Mouse (Mus musculus) lung, embryonic 14.5 days (tissue): ENCODE results near the gene Crybb2. TPM values are rescaled to one million over a fixed set of nuclear protein-coding genes. Genes with fewer than 3 reads are reported as not detected.

Experiments used
- ATAC-seq: fragments of 200-750 bp; cut with Nextera tagmentation; 2 replicates; pipeline ENCODE4 v1.8.0; 2017; ENCODE audit warnings: mild to moderate bottlenecking, moderate TSS enrichment, moderate library complexity; ENCODE audit not compliant: insufficient read depth
- DNase-seq: peaks from one replicate; pipeline ENCODE4 v3.0.0-alpha.2; 2015
- H3K27ac ChIP-seq: fragments of 300-500 bp; sonication (generic); 2 replicates; pipeline ENCODE4 v1.5.1; 2014; ENCODE audit warnings: low read depth, mild to moderate bottlenecking, moderate library complexity
- H3K27me3 ChIP-seq: fragments of 300-500 bp; sonication (generic); 2 replicates; pipeline ENCODE4 v1.6.1; 2014; ENCODE audit warnings: low read length, control low read depth; ENCODE audit not compliant: insufficient read depth
- H3K36me3 ChIP-seq: fragments of 300-500 bp; sonication (generic); 2 replicates; pipeline ENCODE4 v1.6.1; 2014; ENCODE audit warnings: control low read depth; ENCODE audit not compliant: insufficient read depth
- H3K4me1 ChIP-seq: fragments of 300-500 bp; sonication (generic); 2 replicates; pipeline ENCODE4 v1.6.1; 2014; ENCODE audit warnings: antibody characterized with exemption, control low read depth; ENCODE audit not compliant: insufficient read depth
- H3K4me2 ChIP-seq: fragments of 300-500 bp; sonication (generic); 2 replicates; pipeline ENCODE4 v1.6.1; 2014; ENCODE audit warnings: mild to moderate bottlenecking
- H3K4me3 ChIP-seq: fragments of 300-500 bp; sonication (generic); 2 replicates; pipeline ENCODE4 v1.5.1; 2014; ENCODE audit warnings: low read depth, low read length
- H3K9ac ChIP-seq: fragments of 300-500 bp; sonication (generic); 2 replicates; pipeline ENCODE4 v1.6.1; 2014
- H3K9me3 ChIP-seq: fragments of 300-500 bp; sonication (generic); 2 replicates; pipeline ENCODE4 v1.6.1; 2016; ENCODE audit warnings: low read depth, low read length, control low read depth
- CTCF ChIP-seq: IDR thresholded peaks from 2 replicates; pipeline ENCODE4 v1.5.1; 2016; ENCODE audit warnings: antibody characterized with exemption, low read depth
- WGBS: fragments of 180-500 bp; shearing (Covaris S2); extraction: QIAGEN DNeasy Blood & Tissue Kit; methylation state at CpG from one replicate; pipeline ENCODE4 v1.1.7; 2014; 5-methylcytosine and 5-hydroxymethylcytosine counted together
- polyA plus RNA-seq: library from polyadenylated mRNA; unstranded; fragments of >200 nt; fragmentation: Nextera tagmentation; extraction: Ambion mirVana; gene quantifications from 2 replicates; pipeline ENCODE4 v1.2.1, GENCODE M21; 2014

The Crybb2 gene
- polyA plus RNA-seq, 1 experiment from 2014 or later: not detected

DNA sequence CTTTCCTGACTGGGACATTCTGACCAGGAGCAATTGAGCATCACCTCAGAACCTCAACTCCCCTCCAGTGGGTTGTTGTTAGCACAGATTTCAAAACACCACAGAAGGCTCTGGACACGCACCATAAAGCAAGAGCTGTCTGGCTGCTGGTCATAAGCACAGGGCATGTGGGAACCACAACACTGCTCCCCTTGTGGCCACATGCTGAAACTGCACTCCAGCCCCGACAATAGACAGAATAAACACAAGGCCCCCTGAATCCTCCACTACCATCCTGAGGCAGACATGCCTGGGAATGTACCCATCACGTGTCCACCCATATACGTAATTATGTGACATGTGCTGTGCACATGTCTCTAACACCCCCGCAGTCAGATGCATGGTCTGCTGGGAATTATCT lies 21.2 kb upstream of the Crybb2 start:
- WGBS: 56% methylated on average over 5 of the region's 5 CpGs
- peak; percentile 76 for DNase-seq

DNA sequence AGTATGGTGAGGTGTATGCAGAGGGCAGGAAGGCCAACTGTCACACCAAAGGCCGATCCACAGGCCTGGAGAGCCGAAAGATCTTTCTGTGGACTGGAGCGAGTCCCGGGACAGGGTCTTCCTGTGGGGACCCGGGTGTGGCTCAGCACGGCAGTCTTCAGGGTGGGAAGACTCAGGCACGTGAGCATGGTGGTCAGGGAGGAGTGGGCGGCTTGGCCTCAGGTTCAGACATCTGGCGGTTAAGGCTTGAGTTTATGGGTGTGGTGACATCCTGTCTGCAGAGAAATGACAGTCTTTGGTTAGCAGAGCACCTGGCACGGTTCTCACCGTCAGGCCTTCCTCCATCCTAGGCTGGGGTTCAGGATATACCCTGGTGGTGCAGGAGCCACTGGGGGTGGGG lies 20.8 kb upstream of the Crybb2 start:
- no peak for TF ChIP-seq CTCF

More for the DNA sequence above, 21.2 kb upstream of the Crybb2 start:
- 0 out of 2 replicates have a peak, but pooled peaks have one; percentile 13 for ATAC-seq
- Histone ChIP-seq H3K4me3 (no peak overlapping the region), H3K27me3 (no peaks in the 10 kb centered on the region), H3K27ac (no peak overlapping the region), H3K36me3 (peaks cover 23% of the 10 kb centered on the region; the same call in 1 of the 2 replicates), H3K9me3 (no peaks in the 10 kb centered on the region), H3K4me2 (no peak overlapping the region), H3K4me1 (no peaks in the 10 kb centered on the region; the same call in 1 of the 2 replicates), H3K9ac (no peak overlapping the region)
- TF ChIP-seq CTCF: peak; percentile 86

DNA sequence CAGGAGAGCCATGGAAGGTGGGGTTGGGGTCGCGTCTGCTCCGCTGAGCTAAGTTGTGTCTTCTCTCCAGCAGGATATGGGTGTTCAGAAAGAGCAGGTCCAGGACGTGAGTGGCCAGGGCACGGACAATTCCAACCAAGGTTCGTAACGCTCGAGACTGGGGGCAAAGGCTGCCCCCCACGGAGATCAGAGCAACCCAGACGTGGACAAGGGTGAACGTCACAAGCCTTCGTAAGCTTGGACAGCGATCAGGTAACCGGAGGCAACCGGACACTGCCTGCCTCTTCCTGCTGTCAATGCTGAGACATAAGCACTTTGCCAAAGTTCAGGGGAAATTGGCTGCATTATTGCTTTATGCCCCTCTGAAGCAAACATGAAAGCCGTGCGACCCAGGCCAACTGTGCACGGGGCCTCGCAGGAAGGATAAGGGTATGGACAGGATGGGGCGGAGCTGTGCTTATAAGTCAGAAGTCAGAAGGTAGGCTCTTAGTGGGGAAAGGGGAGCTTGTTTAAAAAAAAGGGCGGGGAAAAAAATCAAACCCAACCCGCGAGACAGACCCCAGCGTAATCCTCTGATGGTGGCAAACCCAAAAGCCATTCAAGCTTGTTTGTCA lies 20.3 kb upstream of the Crybb2 start:
- H3K27ac ChIP-seq: no peak overlapping the region
- no peak for TF ChIP-seq CTCF
- WGBS: 87% methylated on average over 24 of the region's 24 CpGs
- peaks cover 23% of the 10 kb centered on the region; the same call in 1 of the 2 replicates for H3K36me3 ChIP-seq
- no peaks in the 10 kb centered on the region; the same call in 1 of the 2 replicates for H3K4me1 ChIP-seq
- H3K9ac ChIP-seq: no peak overlapping the region
- H3K4me3 ChIP-seq: no peak overlapping the region
- ATAC-seq (no peak), DNase-seq (no peak)
- no peaks in the 10 kb centered on the region for H3K9me3 ChIP-seq
- H3K4me2 ChIP-seq: no peak overlapping the region
- no peaks in the 10 kb centered on the region for H3K27me3 ChIP-seq

More for the DNA sequence above, 20.8 kb upstream of the Crybb2 start:
- Histone ChIP-seq H3K4me1 (no peaks in the 10 kb centered on the region; the same call in 1 of the 2 replicates), H3K36me3 (peaks cover 23% of the 10 kb centered on the region; the same call in 1 of the 2 replicates), H3K4me3 (no peak overlapping the region), H3K9me3 (no peaks in the 10 kb centered on the region), H3K4me2 (no peak overlapping the region), H3K9ac (no peak overlapping the region), H3K27me3 (no peaks in the 10 kb centered on the region), H3K27ac (no peak overlapping the region)
- 81% methylated on average over 11 of the region's 11 CpGs for WGBS
- ATAC-seq: no peak
- DNase-seq: no peak

DNA sequence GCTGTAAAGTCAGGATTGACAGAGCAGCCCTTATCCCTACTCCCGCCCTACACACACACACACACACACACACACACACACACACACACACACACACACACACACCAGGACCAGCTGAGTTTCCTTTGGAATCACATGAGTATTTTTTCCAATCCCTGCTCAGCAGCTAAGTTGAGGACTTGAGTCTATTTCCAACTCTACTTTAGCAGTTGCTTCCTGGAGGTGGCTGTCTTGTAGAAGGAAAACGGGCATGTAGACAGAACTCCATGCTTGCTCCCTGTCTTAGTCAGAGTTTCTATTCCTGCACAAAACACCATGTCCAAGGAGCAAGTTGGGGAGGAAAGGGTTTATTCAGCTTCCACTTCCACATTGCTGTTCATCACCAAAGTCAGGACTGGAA lies 17.5 kb upstream of the Crybb2 start:
- H3K27me3 ChIP-seq: no peaks in the 10 kb centered on the region
- no peaks in the 10 kb centered on the region for H3K9me3 ChIP-seq
- H3K4me2 ChIP-seq: no peak overlapping the region
- no peak overlapping the region for H3K9ac ChIP-seq
- H3K36me3 ChIP-seq: peaks cover 15% of the 10 kb centered on the region; the same call in 1 of the 2 replicates
- ATAC-seq: no peak
- TF ChIP-seq CTCF: no peak
- WGBS: 75% methylated on average over 2 of the region's 2 CpGs
- no peaks in the 10 kb centered on the region; the same call in 1 of the 2 replicates for H3K4me1 ChIP-seq
- no peak for DNase-seq
- H3K27ac ChIP-seq: no peak overlapping the region
- H3K4me3 ChIP-seq: no peak overlapping the region

DNA sequence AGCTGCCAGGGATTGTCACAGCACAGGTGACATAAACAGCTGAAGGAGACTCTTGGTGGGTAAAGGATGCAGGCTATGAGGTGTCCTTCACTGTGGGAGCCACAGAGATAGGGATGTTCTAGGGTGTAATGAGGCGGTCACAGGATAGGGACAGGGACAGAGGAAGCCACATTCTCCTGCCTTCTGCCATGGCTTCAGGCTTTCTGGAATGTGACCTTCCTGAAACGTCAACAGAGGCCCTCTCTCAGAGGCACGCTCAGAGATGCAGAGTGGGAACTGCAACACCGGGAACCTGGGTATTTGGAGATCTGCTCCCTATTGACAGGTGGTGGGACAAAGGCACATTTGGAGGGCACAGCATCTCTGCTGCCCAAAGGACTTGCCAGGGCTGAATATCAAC lies 17.1 kb upstream of the Crybb2 start:
- 36% methylated on average over 4 of the region's 4 CpGs for WGBS
- DNase-seq: no peak

DNA sequence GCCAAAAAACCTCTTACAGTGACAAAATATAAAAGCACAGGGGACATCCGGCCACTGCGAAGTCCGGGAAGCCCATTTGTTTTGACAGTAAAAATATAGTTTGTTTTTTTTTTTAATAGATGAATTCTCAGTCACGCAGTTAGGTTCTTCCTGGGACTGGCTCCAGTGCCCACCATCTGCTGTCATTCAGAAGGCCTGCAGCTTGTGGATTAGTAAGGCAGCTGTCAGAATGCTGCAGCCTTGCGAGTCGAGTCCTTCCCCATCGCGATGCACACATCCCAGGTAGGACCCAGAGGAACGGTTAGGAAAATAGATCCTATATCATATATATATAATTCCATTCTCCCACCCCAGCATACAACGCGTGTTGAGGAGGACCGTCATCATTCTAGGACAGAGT lies 16.5 kb upstream of the Crybb2 start:
- WGBS: 63% methylated on average over 12 of the region's 12 CpGs
- TF ChIP-seq CTCF: no peak
- Histone ChIP-seq H3K9me3 (no peaks in the 10 kb centered on the region), H3K4me2 (no peak overlapping the region), H3K9ac (no peak overlapping the region), H3K4me1 (no peaks in the 10 kb centered on the region; the same call in 1 of the 2 replicates), H3K27me3 (no peaks in the 10 kb centered on the region), H3K27ac (no peak overlapping the region), H3K4me3 (no peak overlapping the region), H3K36me3 (peaks cover 12% of the 10 kb centered on the region; the same call in 1 of the 2 replicates)
- no peak for DNase-seq
- ATAC-seq: no peak

More for the DNA sequence above, 17.1 kb upstream of the Crybb2 start:
- H3K9ac ChIP-seq: no peak overlapping the region
- no peak overlapping the region for H3K4me3 ChIP-seq
- no peaks in the 10 kb centered on the region for H3K27me3 ChIP-seq
- no peak for ATAC-seq
- H3K9me3 ChIP-seq: no peaks in the 10 kb centered on the region
- H3K36me3 ChIP-seq: peaks cover 14% of the 10 kb centered on the region; the same call in 1 of the 2 replicates
- TF ChIP-seq CTCF: no peak
- H3K4me2 ChIP-seq: no peak overlapping the region
- H3K27ac ChIP-seq: no peak overlapping the region
- no peaks in the 10 kb centered on the region; the same call in 1 of the 2 replicates for H3K4me1 ChIP-seq

DNA sequence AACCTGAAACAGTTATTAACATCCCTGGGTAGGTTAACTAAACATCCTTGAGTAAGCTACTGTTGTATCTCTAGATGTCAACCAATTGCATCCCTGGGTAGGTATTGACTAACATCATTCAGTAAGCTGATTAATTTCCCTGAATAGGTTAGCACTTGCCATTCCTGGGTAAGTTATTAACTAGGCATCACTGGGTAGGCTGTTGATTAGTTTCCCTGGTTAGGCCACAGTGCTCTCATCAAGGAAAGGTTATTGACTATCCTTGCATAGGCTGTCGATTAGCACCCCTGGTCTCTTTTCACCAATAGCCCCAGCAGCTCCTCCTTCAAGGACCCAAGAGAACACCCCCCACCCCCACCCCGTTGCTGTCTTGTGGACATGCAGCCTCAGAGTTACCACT lies 16.0 kb upstream of the Crybb2 start:
- TF ChIP-seq CTCF: no peak
- Histone ChIP-seq H3K9me3 (no peaks in the 10 kb centered on the region), H3K9ac (no peak overlapping the region), H3K4me3 (no peak overlapping the region), H3K4me2 (no peak overlapping the region), H3K4me1 (no peaks in the 10 kb centered on the region; the same call in 1 of the 2 replicates), H3K36me3 (peaks cover 9% of the 10 kb centered on the region; the same call in 1 of the 2 replicates), H3K27ac (no peak overlapping the region), H3K27me3 (no peaks in the 10 kb centered on the region)
- ATAC-seq (no peak), DNase-seq (no peak)
- 56% methylated on average over 2 of the region's 2 CpGs for WGBS
